Mouse (Mus musculus): ENCODE measurements at regions not wholly inside any gene's neighbourhood (a gene's known extent, or its start where the extent isn't known, plus 50 kb on each side); places are given as distances from the start of the nearest gene placed in this dataset.

DNA sequence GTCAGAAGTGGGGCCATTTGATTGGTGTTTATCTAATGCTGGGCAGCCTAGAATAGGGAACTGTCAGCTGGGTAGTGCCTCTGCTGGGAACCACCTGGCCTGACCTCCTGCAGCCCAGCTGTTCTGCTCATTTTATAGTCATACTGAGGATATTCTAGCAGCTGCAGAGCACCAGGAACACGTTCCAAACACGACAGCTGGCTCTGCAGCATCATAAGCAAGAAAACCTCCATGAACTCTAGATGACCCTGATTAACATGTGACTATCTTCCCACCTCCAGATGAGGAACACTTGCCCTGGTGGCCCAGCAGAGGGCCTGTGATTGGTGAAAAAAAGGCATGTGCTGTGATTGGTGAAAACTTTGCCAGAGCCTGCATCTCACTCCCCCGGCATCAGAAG lies 210.6 kb upstream of the Ano5 start:
- peak; percentile 61 for DNase-seq (ENCODE audit: low spot score)

DNA sequence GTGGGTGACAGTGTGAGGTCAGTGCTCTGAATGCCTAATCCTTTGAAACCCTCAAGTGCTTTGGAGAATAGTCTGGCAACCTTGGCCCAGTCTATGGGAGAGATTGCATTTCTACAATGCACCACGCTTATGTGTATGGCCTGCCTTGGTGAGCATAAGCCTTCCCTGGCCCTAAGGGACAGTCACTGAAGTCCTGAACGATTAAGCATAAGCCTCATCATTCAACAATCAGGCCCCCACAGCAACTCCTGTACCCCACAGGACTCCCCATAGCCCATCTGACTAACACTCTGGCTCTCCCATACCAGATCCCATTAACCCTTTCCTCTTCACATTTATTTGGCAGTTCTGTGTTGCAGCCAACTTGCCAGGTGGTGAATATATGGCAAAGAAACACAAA lies 203.1 kb upstream of the Ano5 start:
- DNase-seq (ENCODE audit: low spot score): no peak

DNA sequence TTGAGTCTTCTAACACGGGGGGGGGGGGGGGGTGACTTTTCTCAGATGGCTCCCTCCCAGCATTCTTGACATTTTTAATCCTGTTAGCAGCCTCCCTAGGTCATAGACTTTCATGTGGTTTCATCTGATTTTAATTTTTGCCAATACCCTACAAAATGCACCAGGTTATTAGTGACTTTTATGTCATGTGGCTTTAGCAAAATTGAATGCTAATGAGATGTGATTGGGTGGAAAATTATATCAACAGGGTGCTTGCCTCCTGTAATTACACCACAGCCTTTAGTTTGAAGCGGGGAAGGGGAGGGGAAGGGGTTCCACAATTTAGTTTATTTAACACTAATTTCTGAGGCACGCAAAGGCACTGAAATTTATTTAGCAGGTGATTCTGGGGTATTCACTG lies 200.6 kb upstream of the Ano5 start:
- DNase-seq (ENCODE audit: low spot score): no peak

DNA sequence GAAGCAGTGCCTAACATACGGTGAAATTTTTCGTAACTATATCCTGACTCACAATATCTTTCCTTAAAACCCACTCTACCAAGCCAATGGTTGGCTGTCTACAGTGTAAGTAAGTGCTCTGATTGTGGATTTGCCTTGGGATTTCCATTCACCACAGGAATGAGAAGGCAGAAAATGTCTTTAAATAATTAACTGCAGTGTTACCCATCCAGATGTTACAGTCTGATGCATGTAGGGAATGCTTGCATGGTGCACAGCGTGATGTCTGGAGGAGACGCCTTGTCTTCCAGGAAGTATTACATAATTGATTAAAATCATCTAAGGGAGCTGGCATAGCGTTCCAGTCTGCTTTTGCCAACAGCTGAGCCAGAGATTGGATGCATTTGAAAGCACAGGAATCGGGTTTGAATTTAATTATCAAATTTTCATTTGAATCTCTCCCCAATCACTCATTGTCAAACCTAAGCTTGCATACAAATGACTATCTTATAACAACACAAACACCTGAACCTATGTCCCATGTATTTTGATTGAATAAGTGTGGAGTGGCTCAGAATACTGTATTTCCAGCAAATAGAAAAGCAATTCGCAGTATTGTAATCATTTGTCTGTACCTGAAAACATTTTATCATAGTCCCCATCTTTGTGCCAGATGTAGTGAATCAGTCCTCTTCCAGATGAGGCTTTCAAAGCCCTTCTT lies 170.8 kb upstream of the Ano5 start:
- DNase-seq (ENCODE audit: low spot score): no peak

DNA sequence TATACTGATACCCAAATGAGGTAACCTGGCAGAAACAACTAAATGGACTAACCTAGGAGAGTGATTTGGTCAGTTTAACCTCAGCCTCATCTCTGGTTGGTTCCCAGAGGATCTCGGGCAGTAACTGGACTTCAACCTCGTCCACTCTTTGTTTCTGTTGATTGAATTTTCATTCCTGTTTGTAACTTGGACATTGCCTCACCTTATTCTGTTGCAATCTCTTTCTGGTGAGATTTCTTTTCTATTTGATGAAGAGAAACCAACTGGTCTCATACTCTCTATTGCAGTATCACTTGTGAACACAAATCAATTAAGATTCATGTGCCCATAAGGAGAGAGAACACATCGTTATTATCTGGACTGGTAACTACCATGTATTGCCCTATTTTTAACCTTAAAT lies 163.3 kb upstream of the Ano5 start:
- DNase-seq (ENCODE audit: low spot score): no peak

DNA sequence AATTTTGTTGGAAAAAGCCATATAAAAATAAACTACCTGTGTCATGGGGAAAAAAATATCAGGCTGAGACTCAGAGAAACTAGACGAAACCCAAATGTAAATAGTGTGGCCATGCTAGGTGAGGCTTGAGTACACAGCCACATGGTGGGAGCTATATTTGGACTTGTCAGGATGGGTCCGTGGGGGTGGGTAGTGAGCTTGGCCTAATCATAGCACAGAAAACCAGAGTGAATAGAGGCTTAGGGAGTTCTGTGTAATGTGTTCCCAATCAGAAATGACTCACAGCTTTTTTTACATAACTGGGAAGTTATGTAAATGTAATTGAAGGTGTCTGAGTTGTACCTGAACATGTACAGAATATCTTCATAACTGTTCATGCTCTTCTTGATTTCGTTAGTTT lies 150.7 kb upstream of the Ano5 start:
- no peak for DNase-seq (ENCODE audit: low spot score)

DNA sequence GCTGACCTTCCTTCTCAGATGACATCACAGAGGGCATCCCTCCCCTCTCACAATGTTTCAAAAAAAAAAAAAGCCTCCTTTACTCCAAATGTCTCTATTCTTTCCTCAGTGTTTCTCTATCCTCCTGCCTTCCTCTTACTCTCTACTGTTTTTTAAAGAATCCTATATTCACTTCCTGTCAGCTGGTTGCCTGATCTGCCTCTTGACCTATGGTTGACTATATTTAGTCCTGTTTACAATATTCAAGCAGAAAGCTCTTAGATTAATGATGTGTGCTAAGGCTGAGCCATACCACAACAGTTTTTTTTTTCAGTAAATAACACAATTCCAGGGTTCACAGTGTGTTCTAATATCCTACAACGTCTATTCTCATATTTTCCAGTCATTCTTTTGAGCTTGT lies 133.2 kb upstream of the Ano5 start:
- DNase-seq (ENCODE audit: low spot score): no peak

All from lung, postnatal 25 days (tissue).